In the genomic region with DNA sequence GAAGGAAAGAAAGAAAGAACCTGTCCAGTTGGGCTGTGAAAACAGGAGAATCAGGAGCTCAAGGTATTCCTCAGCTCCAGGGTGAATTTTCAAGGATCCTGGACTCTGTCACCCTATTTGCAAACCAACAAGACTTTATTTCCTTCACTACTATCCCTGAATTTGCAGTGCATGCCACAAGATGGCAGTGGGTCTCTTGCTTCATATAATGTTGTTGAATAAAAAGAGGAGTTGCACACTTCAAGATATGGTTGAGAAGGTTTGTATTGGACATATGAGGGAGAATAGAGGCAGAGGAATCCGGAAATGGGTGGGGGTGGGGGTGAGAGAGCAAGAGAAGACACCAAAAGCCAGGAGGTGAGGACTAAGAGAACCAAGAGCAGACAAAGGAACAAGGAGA, we compare ENCODE assay signal across 8 mouse cellular contexts.
A peak's percentile ranks its signal among the peaks of the same experiment; 100 is the strongest.
DNase-seq lines count a peak whose midpoint lies in the region; ATAC-seq and TF ChIP-seq lines count a peak whose summit lies in the region.

No protein-coding gene starts in this region.

- peak; percentile 5; the same call in 1 of the 2 replicates for TF ChIP-seq CTCF in liver, embryonic 14.5 days (IDR thresholded peaks at IDR 0.05; ENCODE audit: low read depth)
- peak; percentile 40; the same call in 1 of the 2 replicates for TF ChIP-seq CTCF in lung, adult 2 months (IDR thresholded peaks at IDR 0.05; ENCODE audit: insufficient read depth, low read length)

- ATAC-seq in liver, embryonic 14.5 days (ENCODE audit: insufficient read depth): no peak
- 0 out of 2 replicates have a peak, but pooled peaks have one; percentile 46 for ATAC-seq in kidney, embryonic 16.5 days (ENCODE audit: low FRiP score, low TSS enrichment)

- TF ChIP-seq EP300 in liver, embryonic 14.5 days (IDR thresholded peaks at IDR 0.05; ENCODE audit: low read depth): no peak

- no peaks in the 10 kb centered on the region for H3K27me3 ChIP-seq in liver, embryonic 14.5 days (ENCODE audit: control insufficient read depth, insufficient read depth, low read length)
- no peaks in the 10 kb centered on the region for H3K27me3 ChIP-seq in kidney, embryonic 16.5 days (ENCODE audit: insufficient read depth, low read length)

- no peaks in the 10 kb centered on the region for H3K36me3 ChIP-seq in liver, embryonic 14.5 days (replicated peaks; ENCODE audit: control insufficient read depth, insufficient read depth, low read depth)
- no peaks in the 10 kb centered on the region for H3K36me3 ChIP-seq in kidney, embryonic 16.5 days (ENCODE audit: insufficient read depth, low read length)

- TF ChIP-seq POLR2A in lung, adult 2 months (IDR thresholded peaks at IDR 0.05; ENCODE audit: borderline replicate concordance, extremely low read depth, low read depth, low read length): no peak

- H3K4me3 ChIP-seq in liver, embryonic 14.5 days (ENCODE audit: insufficient read depth in 1 of 2, low read depth in 2 of 2, low read length in 2 of 2): no peak overlapping the region
- H3K4me3 ChIP-seq in kidney, embryonic 16.5 days (ENCODE audit: low read length): no peak overlapping the region
- H3K4me3 ChIP-seq in lung, adult 2 months (replicated peaks; ENCODE audit: extremely low read depth, low read depth, low read length): no peak overlapping the region

- no peak overlapping the region for H3K27ac ChIP-seq in liver, embryonic 14.5 days
- H3K27ac ChIP-seq in kidney, embryonic 16.5 days (ENCODE audit: low read length): no peak overlapping the region

- H3K4me1 ChIP-seq in liver, embryonic 14.5 days (replicated peaks; ENCODE audit: control insufficient read depth in 2 of 2, insufficient read depth in 2 of 2, low read length in 1 of 2): no peaks in the 10 kb centered on the region
- no peaks in the 10 kb centered on the region for H3K4me1 ChIP-seq in kidney, embryonic 16.5 days (ENCODE audit: insufficient read depth, low read length)
- no peaks in the 10 kb centered on the region for H3K4me1 ChIP-seq in lung, adult 2 months (ENCODE audit: control insufficient read depth, insufficient read depth, low read length)

- WGBS in liver, embryonic 14.5 days (ENCODE audit: insufficient replicate concordance): 17% methylated on average over 1 of the region's 1 CpGs
- WGBS in kidney, embryonic 16.5 days: 8% methylated on average over 1 of the region's 1 CpGs
- 7% methylated on average over 1 of the region's 1 CpGs for WGBS in lung, adult 2 months

- H3K9me3 ChIP-seq in liver, embryonic 14.5 days (ENCODE audit: control insufficient read depth, low read length): no peaks in the 10 kb centered on the region
- no peaks in the 10 kb centered on the region for H3K9me3 ChIP-seq in kidney, embryonic 16.5 days (ENCODE audit: low read length)

- H3K9ac ChIP-seq in liver, embryonic 14.5 days (replicated peaks): no peak overlapping the region
- no peak overlapping the region for H3K9ac ChIP-seq in kidney, embryonic 16.5 days (replicated peaks; ENCODE audit: low read length)

- no peak for DNase-seq in liver, embryonic 14.5 days (ENCODE audit: low read depth in 3 of 3, low spot score in 3 of 3)
- no peak for DNase-seq in liver
- peak; percentile 69 for DNase-seq in NIH3T3 (ENCODE audit: low read depth)
- DNase-seq in cerebellum, postnatal 10 days: peak; percentile 33 to 41
- no peak for DNase-seq in lung, adult 2 months
- DNase-seq in urinary bladder, postnatal 36 days (ENCODE audit: low spot score in 2 of 2): peak; percentile 7 to 28
- no peak for DNase-seq in ovary, adult 18-20 months (ENCODE audit: low spot score)

- H3K4me2 ChIP-seq in liver, embryonic 14.5 days (ENCODE audit: low read depth): no peak overlapping the region
- H3K4me2 ChIP-seq in kidney, embryonic 16.5 days (replicated peaks; ENCODE audit: low read depth, low read length): no peak overlapping the region

Comparison
In these comparisons a context has a peak if more than half of its experiments do, and no peak if none do; other contexts are left out.
1. DNase-seq: peak in NIH3T3 (single experiment), cerebellum, postnatal 10 days (2 of 2) and urinary bladder, postnatal 36 days (2 of 2); none in liver, embryonic 14.5 days (0 of 3), liver (single experiment), lung, adult 2 months (single experiment) and ovary, adult 18-20 months (single experiment).